Mouse (Mus musculus): ENCODE data around the gene Tnnc2. TPM values are rescaled to one million over a fixed set of nuclear protein-coding genes. Genes with fewer than 3 reads are reported as not detected.

The Tnnc2 gene
- total RNA-seq, 2 experiments from 2014 or later = 10,138 to 10,688 TPM

DNA sequence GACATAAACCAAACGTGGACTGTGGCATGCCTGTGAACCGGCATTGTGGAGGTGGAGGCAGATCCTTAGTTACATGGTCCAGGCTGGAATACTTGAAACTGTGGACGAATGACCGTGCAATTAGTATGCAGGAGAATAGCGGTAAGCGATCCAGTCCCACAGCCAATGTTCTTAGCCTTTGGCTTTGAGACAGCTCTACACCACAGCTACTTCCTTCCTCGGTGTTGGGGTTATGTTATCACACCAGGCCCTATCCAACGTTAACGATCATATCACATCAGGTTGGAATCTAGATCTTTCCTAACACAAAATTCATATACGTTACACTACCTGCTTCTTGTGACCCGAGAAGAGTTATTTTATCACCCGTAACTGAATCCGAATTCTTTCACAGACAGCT is 34.8 kb downstream of the Tnnc2 start:
- no peak for DNase-seq (ENCODE audit: low spot score in 2 of 2)

DNA sequence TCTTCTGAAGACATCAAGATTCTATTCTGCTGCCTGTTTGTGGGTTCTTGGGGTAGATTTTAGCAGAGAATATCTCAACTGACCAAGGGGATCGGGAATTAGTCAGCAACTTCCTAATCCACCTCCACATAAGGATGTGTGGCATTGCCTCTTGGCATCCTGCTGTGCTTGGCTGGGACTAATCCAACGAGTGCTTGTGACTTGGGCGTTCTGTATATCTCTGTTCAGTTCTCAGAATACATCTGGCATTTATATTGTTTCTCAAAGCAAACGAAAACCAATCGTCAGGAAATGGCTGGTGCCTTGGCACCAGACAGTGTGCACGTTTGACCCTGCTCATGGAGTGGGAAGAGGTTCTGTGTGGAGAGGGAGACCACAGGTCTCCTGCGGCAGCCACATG is 39.9 kb downstream of the Tnnc2 start:
- DNase-seq (ENCODE audit: low spot score in 2 of 2) = no peak

DNA sequence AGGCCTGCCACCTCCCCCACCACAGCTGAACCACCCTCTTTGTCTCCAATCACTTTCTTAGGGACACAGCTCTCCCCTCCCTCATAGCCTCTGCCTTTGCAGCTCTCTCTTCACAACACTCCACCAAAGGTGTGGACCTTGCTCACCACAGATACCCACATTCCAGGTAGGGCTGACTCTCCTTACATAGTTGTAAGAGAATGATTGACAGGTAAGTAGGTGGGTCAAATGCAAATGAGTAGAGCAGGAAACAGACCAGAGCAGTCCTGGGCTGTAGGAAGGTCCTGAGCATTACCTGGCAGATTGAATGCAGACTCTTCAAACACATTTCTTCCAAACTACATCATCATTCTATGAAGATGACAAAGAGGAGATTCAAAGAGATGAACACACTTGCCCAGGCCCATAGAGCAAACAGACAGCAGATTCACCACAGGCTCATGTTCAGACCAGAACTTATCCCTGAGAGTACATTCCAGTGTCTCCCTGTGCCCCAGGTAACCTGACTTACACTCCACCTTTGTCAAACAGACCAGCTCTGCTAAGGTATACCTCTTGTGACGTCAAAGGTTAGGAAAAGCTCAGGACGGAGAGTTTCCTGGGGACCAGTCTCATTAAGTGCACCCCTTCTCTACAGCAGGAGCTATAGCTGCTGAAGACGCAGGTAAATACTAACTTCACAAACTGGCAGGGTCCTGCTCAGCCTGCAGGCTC is 42.2 kb downstream of the Tnnc2 start:
- no peak for DNase-seq (ENCODE audit: low spot score in 2 of 2)

DNA sequence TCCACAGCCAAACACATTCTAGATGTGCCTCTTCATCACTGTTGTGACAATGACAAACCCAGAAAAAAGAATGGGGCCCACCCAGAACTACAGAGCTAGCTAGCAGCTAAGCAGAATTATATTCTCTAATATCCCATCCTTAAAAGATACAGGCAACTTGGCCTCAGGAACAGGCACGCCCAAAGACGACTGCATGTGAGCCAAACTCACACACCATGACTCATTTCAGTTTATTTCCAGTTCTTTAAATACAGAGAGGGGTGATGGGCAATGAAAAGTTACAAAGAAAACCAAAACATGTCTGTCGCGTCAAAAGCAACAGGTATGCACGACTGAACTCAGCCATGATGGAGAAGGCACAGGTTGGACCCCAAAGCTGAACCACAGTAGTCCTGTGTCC is 44.3 kb downstream of the Tnnc2 start:
- DNase-seq (ENCODE audit: low spot score in 2 of 2) = no peak

DNA sequence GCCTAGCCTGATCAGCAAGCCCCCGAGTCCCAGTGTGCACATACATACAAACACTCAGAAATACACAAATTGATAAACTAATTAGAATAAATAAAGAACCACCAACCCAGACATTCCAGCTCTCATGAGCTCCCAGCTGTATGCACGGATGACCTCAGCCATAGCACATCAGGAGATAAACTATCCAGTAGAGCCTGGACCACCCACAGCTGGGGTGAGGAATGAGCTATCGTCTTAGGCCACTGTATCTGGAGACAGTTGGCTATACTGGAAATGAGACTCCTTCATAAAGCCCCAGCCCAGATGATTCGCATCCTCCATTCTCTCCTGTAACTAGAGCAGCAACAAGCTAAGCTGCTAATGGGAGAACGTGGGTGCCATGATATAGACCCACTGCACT is 44.9 kb downstream of the Tnnc2 start:
- no peak for DNase-seq (ENCODE audit: low spot score in 2 of 2)

DNA sequence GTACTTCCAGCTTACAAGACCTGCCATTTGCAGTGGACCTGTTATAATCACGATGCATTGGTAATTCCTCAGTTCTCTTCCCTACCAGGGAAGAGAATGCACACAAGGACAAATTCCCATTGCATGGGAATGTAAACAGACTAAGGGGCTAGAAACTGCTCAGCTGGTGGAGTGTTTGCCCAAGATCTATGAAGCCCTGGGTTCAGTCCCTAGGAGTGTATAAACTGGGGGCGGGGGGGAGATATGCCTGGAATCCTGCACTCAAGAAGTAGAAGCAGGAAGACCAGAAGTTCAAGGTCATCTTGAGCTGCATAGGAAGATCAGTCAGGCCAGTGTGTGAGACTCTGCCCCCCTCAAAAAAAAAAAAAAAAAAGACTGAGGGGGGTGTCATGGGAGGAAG is 46.5 kb downstream of the Tnnc2 start:
- no peak for DNase-seq (ENCODE audit: low spot score in 2 of 2)

DNA sequence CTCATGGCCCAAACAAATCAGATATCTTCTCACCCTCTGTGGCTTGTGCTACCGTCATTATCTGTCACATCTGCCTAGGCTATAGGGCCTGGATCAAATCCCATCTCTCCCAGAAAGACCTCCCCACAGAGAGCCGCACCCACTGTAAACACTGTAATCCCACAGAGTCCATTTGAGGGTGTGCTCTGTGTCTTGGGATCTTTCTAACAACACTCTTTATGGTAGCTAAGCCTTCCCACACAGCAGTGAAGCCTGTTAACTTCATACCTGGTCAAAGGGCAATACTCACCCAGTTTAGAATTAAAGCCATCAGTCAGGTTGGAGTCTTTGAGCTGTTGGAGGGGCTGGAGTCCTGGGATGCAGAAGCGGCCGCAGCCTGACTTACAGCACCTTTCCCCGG is 48.0 kb downstream of the Tnnc2 start:
- no peak for DNase-seq (ENCODE audit: low spot score in 2 of 2)

Other genes with a start within 250 kb of the Tnnc2 start
- 1 to 10 TPM in 1 of 2 experiments, not detected in 1; 1.3 TPM for gene Wfdc2, start 217.6 kb downstream of the Tnnc2 start, total RNA-seq (2021)
- gene Spint3, start 206.5 kb downstream of the Tnnc2 start, total RNA-seq (2021) = not detected
- gene Wfdc6a, start 194.5 kb downstream of the Tnnc2 start, total RNA-seq (2021) = not detected
- not detected for gene Eppin, start 186.4 kb downstream of the Tnnc2 start, total RNA-seq (2021)
- not detected for gene Wfdc6b, start 166.4 kb downstream of the Tnnc2 start, total RNA-seq (2021)
- not detected for gene Wfdc8, start 166.3 kb downstream of the Tnnc2 start, total RNA-seq (2021)
- not detected for gene Wfdc16, start 141.2 kb downstream of the Tnnc2 start, total RNA-seq (2021)
- gene Wfdc10, start 123.9 kb downstream of the Tnnc2 start, total RNA-seq (2021) = not detected
- gene Wfdc9, start 123.4 kb downstream of the Tnnc2 start, total RNA-seq (2021) = not detected
- gene Wfdc11, start 105.9 kb downstream of the Tnnc2 start, total RNA-seq (2021) = not detected
- gene Wfdc13, start 94.9 kb downstream of the Tnnc2 start, total RNA-seq (2021) = not detected
- gene Spint4, start 81.5 kb downstream of the Tnnc2 start, total RNA-seq (2021) = not detected
- gene Spint5, start 64.7 kb downstream of the Tnnc2 start, total RNA-seq (2021) = not detected
- gene Wfdc3, start 34.0 kb downstream of the Tnnc2 start, total RNA-seq (2021) = not detected
- gene Dnttip1, start 34.0 kb downstream of the Tnnc2 start, total RNA-seq (2021) = 10 to 100 TPM; 40.8 to 40.9 TPM
- 10 to 100 TPM; 26.8 to 34.0 TPM for gene Ube2c, start 10.1 kb downstream of the Tnnc2 start, total RNA-seq (2021)
- gene Snx21, start 5.9 kb upstream of the Tnnc2 start, total RNA-seq (2021) = 10 to 100 TPM; 23.4 to 24.6 TPM
- gene Acot8, start 24.9 kb upstream of the Tnnc2 start, total RNA-seq (2021) = 10 to 100 TPM; 12.8 to 14.0 TPM
- 1 to 10 TPM; 1.5 to 1.6 TPM for gene Zswim3, start 25.1 kb upstream of the Tnnc2 start, total RNA-seq (2021)
- gene Zswim1, start 42.7 kb upstream of the Tnnc2 start, total RNA-seq (2021) = 1 to 10 TPM; 4.7 to 5.9 TPM
- gene Spata25, start 48.6 kb upstream of the Tnnc2 start, total RNA-seq (2021) = 1 to 10 TPM; 1.2 to 1.9 TPM
- 10 to 100 TPM; 75.0 to 82.3 TPM for gene Ctsa, start 52.9 kb upstream of the Tnnc2 start, total RNA-seq (2021)
- gene Neurl2, start 53.5 kb upstream of the Tnnc2 start, total RNA-seq (2021) = 10 to 100 TPM; 38.5 to 41.9 TPM
- gene Pltp, start 77.7 kb upstream of the Tnnc2 start, total RNA-seq (2021) = 10 to 100 TPM in 1 of 2 experiments, 1 to 10 TPM in 1; 9.5 to 15.5 TPM
- gene Pcif1, start 99.3 kb upstream of the Tnnc2 start, total RNA-seq (2021) = 10 to 100 TPM; 42.1 to 43.3 TPM
- gene Zfp335, start 131.8 kb upstream of the Tnnc2 start, total RNA-seq (2021) = 10 to 100 TPM; 11.7 to 14.3 TPM
- gene Mmp9, start 160.8 kb upstream of the Tnnc2 start, total RNA-seq (2021) = 1 to 10 TPM in 1 of 2 experiments, under 1 TPM in 1; 0.93 to 1.1 TPM
- under 1 TPM; 0.54 to 0.93 TPM for gene Slc12a5, start 180.8 kb upstream of the Tnnc2 start, total RNA-seq (2021)

Measured in gastrocnemius, postnatal 4 days (tissue).